Mouse (Mus musculus) embryonic fibroblast, embryonic 13.5 days (primary cell): ENCODE results near the gene Fzd7. TPM values are rescaled to one million over a fixed set of nuclear protein-coding genes. Genes with fewer than 3 reads are reported as not detected.

ENCODE experiments used
- H3K27ac ChIP-seq: 2 replicates; pipeline ENCODE4 v1.5.1; 2012; ENCODE audit warnings: low read length, control low read depth, inconsistent platforms; ENCODE audit not compliant: insufficient read depth
- H3K4me1 ChIP-seq: 2 replicates; pipeline ENCODE4 v1.6.1; 2011; ENCODE audit warnings: low read length; ENCODE audit not compliant: control insufficient read depth, insufficient read depth
- H3K4me3 ChIP-seq: 2 replicates; pipeline ENCODE4 v1.5.1; 2011; ENCODE audit warnings: mild to moderate bottlenecking, control low read depth, low read length; ENCODE audit not compliant: insufficient read depth
- CTCF ChIP-seq: IDR thresholded peaks from 2 replicates; pipeline ENCODE4 v1.5.1; 2011; ENCODE audit warnings: mild to moderate bottlenecking, control low read depth, low read length, moderate library complexity, borderline replicate concordance; ENCODE audit not compliant: insufficient read depth
- POLR2A ChIP-seq: IDR thresholded peaks from 2 replicates; pipeline ENCODE4 v1.6.1; 2011; ENCODE audit warnings: low read depth, mild to moderate bottlenecking, control low read depth, low read length, moderate library complexity
- polyA plus RNA-seq: library from polyadenylated mRNA; stranded (reverse); fragments of >200 nt; gene quantifications from 2 replicates; pipeline ENCODE4 v1.2.4, GENCODE M21; 2011; ENCODE audit warnings: low read depth; ENCODE audit not compliant: missing spikeins, insufficient read length

Gene Fzd7
- polyA plus RNA-seq, 1 experiment = 43.0 TPM

DNA sequence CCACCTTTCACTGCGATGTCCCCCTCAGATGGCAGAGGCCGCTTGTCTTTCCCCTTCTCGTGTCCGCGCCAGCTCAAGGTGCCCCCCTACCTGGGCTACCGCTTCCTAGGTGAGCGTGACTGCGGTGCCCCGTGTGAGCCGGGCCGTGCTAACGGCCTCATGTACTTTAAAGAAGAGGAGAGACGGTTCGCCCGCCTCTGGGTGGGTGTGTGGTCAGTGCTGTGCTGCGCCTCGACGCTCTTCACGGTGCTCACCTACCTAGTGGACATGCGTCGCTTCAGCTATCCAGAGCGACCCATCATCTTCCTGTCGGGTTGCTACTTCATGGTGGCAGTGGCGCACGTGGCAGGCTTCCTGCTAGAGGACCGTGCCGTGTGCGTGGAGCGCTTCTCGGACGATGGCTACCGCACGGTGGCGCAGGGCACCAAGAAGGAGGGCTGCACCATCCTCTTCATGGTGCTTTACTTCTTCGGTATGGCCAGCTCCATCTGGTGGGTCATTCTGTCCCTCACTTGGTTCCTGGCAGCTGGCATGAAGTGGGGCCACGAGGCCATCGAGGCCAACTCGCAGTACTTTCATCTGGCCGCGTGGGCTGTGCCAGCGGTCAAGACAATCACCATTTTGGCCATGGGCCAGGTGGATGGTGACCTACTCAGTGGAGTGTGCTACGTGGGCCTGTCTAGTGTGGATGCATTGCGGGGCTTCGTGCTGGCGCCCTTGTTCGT is 1.5 kb downstream of the Fzd7 start:
- peaks cover 7% of the 10 kb centered on the region for H3K4me1 ChIP-seq
- H3K27ac ChIP-seq = peak overlapping the region; percentile 77; the same call in 1 of the 2 replicates
- TF ChIP-seq POLR2A = no peak
- peak; percentile 97 for TF ChIP-seq CTCF
- H3K4me3 ChIP-seq = peak overlapping the region; percentile 60

DNA sequence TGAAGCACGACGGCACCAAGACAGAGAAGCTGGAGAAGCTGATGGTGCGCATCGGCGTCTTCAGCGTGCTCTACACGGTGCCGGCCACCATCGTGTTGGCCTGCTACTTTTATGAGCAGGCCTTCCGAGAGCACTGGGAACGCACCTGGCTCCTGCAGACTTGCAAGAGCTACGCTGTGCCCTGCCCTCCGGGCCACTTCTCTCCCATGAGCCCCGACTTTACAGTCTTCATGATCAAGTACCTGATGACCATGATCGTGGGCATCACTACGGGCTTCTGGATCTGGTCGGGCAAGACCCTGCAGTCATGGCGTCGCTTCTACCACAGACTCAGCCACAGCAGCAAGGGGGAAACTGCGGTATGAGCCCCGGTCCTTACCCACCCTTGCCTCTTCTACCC is 2.1 kb downstream of the Fzd7 start:
- peak overlapping the region; percentile 66 for H3K27ac ChIP-seq
- H3K4me1 ChIP-seq = peaks cover 10% of the 10 kb centered on the region
- H3K4me3 ChIP-seq = peak overlapping the region; percentile 60
- TF ChIP-seq CTCF = no peak
- no peak for TF ChIP-seq POLR2A

DNA sequence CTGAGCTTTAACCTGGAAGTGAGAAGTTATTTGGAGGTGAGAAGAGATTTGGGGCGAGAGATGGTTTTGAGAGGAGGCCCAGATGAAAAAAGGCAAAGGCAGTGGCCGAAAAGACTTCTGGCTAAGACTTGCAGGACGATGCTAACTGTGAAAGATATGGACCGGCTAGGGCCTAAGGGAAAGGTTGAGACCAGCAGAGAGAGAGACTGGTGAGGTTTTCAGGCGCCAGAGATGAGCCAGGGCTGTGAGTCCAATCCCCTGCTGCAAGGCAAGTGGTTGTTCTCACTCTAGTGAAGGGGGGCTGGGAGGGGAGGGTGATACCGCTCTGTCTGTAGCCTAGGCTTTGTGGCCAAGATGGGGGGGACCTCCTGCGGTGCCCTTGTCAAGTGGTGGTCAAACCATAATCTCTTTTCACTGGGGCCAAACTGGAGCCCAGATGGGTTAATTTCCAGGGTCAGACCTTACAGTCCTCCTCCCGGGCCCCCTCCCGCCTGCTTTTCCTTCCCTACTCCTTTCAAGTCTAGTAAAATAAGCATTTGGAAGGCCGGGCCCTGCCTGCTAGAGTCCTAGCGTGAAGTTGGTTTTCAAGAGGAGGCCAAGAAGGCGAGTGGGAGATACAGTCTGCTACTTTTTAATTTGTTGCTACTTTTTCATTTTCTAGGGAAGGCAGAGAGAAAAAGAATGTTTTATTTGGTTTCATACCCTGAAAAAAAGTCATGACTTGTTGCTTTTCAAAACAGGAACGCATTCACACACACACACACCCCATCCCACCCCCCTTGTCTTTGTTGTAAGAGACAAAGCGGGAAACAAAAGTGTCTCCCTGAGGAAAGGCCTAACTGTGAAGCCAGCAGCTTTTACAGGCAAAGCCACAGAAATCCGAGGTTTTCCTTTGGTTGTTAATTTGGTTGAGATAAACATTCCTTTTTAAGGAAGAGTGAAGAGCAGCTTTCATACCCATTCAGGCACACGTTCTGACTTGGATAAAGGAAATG is 2.9 kb downstream of the Fzd7 start:
- peak; percentile 19; the same call in 1 of the 2 replicates for TF ChIP-seq POLR2A
- no peak for TF ChIP-seq CTCF
- Histone ChIP-seq H3K27ac (peak overlapping the region; percentile 66), H3K4me3 (peak overlapping the region; percentile 60), H3K4me1 (peaks cover 7% of the 10 kb centered on the region; the same call in 1 of the 2 replicates)

DNA sequence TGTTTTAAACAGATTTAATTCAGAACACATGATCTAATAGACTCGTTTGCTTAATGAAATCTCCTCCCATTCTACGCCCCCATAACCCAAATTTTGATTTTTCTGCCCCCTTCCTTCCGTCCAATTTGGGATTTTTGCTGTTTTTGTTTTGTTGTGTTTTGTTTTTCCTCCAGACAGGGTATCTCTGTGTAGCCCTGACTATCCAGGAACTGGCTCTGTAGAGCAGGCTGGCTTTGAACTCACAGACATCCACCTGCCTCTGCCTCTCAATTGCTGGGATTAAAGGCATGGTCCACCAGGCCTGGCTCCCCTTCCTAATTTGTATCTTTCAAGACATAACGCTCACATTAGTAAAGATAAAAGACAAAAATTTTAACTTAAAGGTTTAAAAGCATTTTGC is 3.6 kb downstream of the Fzd7 start:
- Histone ChIP-seq H3K27ac (no peak overlapping the region), H3K4me1 (peaks cover 7% of the 10 kb centered on the region; the same call in 1 of the 2 replicates), H3K4me3 (peak overlapping the region; percentile 60)
- no peak for TF ChIP-seq CTCF
- TF ChIP-seq POLR2A = no peak

DNA sequence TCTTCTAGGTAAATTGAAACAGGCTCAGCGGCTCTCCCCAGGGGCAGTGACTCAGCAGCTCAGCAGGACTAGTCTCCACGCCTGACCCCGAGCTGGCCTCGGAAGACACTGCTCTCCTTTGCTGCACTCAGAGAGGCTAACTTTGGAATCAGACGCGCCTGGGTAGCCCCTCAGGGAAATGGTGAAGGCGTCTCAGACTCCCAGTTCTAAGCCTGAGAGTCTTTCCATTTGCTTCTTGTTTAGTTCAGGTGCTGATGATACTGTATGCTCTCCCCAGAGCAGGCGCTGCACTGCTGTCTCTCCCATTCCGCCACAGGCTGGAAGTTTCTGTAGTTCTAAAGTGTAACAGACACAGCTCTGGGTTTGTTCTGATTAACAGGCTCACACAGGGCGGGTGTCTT is 5.4 kb downstream of the Fzd7 start:
- Histone ChIP-seq H3K4me3 (peak overlapping the region; percentile 22), H3K27ac (peak overlapping the region; percentile 74), H3K4me1 (peaks cover 7% of the 10 kb centered on the region)
- TF ChIP-seq CTCF (no peak), POLR2A (no peak)

DNA sequence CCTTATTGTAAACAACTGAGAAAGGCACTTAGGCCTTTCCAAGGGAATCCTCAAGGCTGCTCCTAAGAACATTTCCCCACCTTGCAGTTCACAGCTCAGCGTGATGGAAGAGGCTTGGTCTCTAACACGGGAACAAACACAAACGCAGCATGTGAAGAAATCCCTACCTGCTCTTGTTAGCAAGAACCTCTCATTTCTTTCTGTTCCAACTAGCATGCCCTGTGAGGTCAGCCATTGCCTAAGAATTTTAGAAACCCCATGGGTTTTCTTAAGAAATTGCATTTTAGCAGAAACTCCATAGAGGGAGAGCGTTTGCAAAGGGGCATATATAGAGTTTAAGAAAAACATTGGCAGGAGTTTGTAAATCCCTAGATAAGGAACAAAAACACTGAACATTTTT is 6.3 kb downstream of the Fzd7 start:
- TF ChIP-seq POLR2A (no peak), CTCF (no peak)
- Histone ChIP-seq H3K4me3 (no peak overlapping the region), H3K4me1 (peaks cover 7% of the 10 kb centered on the region), H3K27ac (no peak overlapping the region)

DNA sequence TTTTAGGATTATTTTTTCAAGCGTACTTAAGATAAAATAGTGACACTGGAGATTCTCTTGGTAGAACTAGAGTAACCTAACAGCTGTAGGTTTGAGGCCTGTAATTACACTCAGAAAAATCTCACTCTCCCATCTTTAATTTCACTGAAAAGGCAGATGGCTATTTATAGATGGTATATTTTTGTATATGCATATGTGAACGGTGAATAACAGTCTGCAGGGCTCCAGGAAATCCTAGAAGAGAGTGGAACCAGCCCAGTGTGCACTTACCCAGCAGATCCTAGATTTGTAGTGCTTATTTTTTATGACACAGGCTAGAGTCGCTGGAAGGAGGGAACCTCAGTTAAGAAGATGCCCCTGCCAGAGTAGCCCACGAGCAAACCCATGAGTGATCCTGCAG is 6.8 kb downstream of the Fzd7 start:
- no peak overlapping the region for H3K4me3 ChIP-seq
- H3K27ac ChIP-seq = no peak overlapping the region
- no peak for TF ChIP-seq CTCF

DNA sequence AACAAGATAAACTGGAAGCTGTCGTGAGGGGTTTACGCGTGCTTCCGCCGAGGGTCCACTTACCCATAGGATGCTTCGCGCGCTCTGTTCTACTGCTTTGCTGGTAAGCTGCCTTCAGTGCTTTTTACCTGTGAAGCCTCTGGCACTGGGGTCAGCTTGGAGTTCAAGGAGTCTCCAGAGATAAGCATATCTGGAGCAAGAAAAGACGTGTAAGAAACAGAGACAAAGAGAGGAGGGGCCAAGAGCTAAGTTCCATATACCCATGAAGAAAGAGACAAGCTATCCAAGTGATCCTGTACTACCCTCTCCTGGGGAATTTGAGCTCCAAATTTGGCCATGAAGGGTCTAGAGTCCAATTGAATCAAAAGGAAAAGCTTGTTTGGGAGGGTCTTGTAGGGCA is 9.3 kb downstream of the Fzd7 start:
- Histone ChIP-seq H3K27ac (no peak overlapping the region), H3K4me1 (peaks cover 7% of the 10 kb centered on the region), H3K4me3 (no peak overlapping the region)
- TF ChIP-seq POLR2A (no peak), CTCF (no peak)

More for the DNA sequence above, 6.8 kb downstream of the Fzd7 start:
- peaks cover 7% of the 10 kb centered on the region for H3K4me1 ChIP-seq

DNA sequence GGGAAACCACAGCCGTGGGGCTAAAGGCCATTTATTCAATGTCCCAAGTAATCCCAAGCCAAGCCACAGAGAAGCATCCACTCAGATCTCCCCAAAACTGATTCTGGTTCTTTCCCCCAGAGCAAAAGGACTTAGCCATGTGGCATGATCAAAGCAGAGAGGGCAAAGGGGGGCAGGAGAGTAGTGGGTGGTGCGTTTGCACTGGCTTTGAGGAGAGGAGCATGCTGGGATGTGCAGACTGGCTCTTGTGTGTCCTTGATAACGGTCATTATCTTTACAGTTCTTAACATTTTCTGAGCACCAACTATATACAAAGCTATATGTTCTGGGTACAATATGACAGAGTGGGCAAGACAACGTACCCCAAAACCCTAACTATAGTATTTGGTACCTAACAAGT is 10.2 kb downstream of the Fzd7 start:
- TF ChIP-seq POLR2A = no peak
- TF ChIP-seq CTCF = no peak
- Histone ChIP-seq H3K4me1 (peaks cover 7% of the 10 kb centered on the region), H3K4me3 (no peak overlapping the region), H3K27ac (no peak overlapping the region)

DNA sequence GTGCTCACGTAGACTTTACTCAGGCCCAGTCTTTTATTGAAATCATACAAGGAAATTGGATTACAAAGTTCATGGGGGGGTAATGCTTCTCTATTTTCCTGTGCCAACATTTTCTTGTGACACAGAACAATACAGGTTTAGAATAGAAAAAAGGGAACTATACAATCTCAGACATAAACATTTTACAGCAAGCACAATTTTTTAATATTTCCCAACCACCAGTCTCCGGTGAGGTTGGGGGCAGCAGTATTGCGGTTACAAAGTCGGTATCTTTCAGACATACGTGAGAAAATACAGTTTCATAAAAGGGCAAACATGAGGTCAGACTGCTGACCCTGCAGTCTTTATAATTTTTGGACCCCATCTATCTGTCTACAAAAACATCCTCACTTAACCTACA is 13.7 kb downstream of the Fzd7 start:
- H3K4me1 ChIP-seq = no peaks in the 10 kb centered on the region; the same call in 1 of the 2 replicates
- no peak overlapping the region for H3K4me3 ChIP-seq
- no peak overlapping the region for H3K27ac ChIP-seq
- TF ChIP-seq CTCF (no peak), POLR2A (no peak)
